Mouse (Mus musculus) gastrocnemius, adult 2 months (tissue): ENCODE results near the gene Rpl10a. TPM values are rescaled to one million over a fixed set of nuclear protein-coding genes. Genes with fewer than 3 reads are reported as not detected.

Experiments
- DNase-seq: peaks from one replicate; pipeline ENCODE4 v3.0.0; 2022
- H3K27ac ChIP-seq: fragments of 200-600 bp; 2 replicates; pipeline ENCODE4 v1.8.1; 2022; ENCODE audit warnings: mild to moderate bottlenecking
- H3K4me3 ChIP-seq: fragments of 200-600 bp; 2 replicates; pipeline ENCODE4 v1.8.1; 2022; ENCODE audit warnings: mild to moderate bottlenecking, moderate library complexity
- CTCF ChIP-seq: fragments of 200-600 bp; IDR thresholded peaks from 2 replicates; pipeline ENCODE4 v1.8.1; 2022; ENCODE audit warnings: antibody characterized with exemption, mild to moderate bottlenecking, moderate library complexity
- intact Hi-C: fragments of 180-260 bp; cut with DNase I; formaldehyde crosslinking; loops from one replicate; pipeline ENCODE4 v1.15.1; 2025
- long read RNA-seq, 2 experiments: library from polyadenylated mRNA; stranded (forward); transcript quantifications; one replicate each; pipeline ENCODE4 v2.0.0; 2021
- total RNA-seq, 2 experiments: library from RNA; stranded (reverse); gene quantifications; 2 replicates each; pipeline ENCODE4 v1.2.3; 2021

The Rpl10a gene
- 100 to 1,000 TPM; 382 to 410 TPM for total RNA-seq
- long read RNA-seq, experiment 1, transcript Rpl10a-201 (6 exons, 830 nt): major isoform, 187 of 199 reads
- long read RNA-seq, experiment 1, partial matches to known transcripts: 0 of 199 reads
- long read RNA-seq, experiment 1, other reads (novel, unspliced or antisense): 3 of 199 reads
- long read RNA-seq, experiment 2, transcript Rpl10a-201 (6 exons, 830 nt): major isoform, 207 of 219 reads
- long read RNA-seq, experiment 2, transcript Rpl10a-212 (6 exons, 729 nt): minor isoform, 8 of 219 reads
- long read RNA-seq, experiment 2, partial matches to known transcripts: 1 of 219 reads
- long read RNA-seq, experiment 2, other reads (novel, unspliced or antisense): 1 of 219 reads

- intact Hi-C loops: loop anchor here (1.0 to 5.0 kb wide), 2 partner anchors 39 to 101 kb away; no protein-coding TSS in a partner anchor
- peak; percentile 94 for TF ChIP-seq CTCF
- Histone ChIP-seq H3K4me3 (peak within 1 kb of the TSS; percentile 86), H3K27ac (peak within 1 kb of the TSS; percentile 88)
- peak; percentile 98 for DNase-seq
Measured at GRCm38 (mm10) chr17:28328366-28328928, at the start of gene Rpl10a. Gene Rpl10a (plus strand): TSS chr17:28328471.

- no peak for DNase-seq
- Histone ChIP-seq H3K4me3 (no peak overlapping the region), H3K27ac (peak overlapping the region; percentile 88)
- TF ChIP-seq CTCF: no peak
- intact Hi-C loops: loop anchor here (5.0 kb wide), 1 partner anchor 42 kb away; no protein-coding TSS in a partner anchor
Measured at GRCm38 (mm10) chr17:28279236-28279635, 49.0 kb upstream of the Rpl10a start.

- DNase-seq: peak; percentile 92
- peak overlapping the region; percentile 21; the same call in 1 of the 2 replicates for H3K4me3 ChIP-seq
- H3K27ac ChIP-seq: peak overlapping the region; percentile 88
- intact Hi-C loops: loop anchor here (5.0 kb wide), 1 partner anchor 43 kb away; no protein-coding TSS in a partner anchor
- no peak for TF ChIP-seq CTCF
Measured at GRCm38 (mm10) chr17:28279780-28280422, 48.4 kb upstream of the Rpl10a start.

- Histone ChIP-seq H3K4me3 (peak overlapping the region; percentile 21; the same call in 1 of the 2 replicates), H3K27ac (peak overlapping the region; percentile 88)
- no peak for TF ChIP-seq CTCF
- no peak for DNase-seq
- intact Hi-C loops: no loop called here
Measured at GRCm38 (mm10) chr17:28280423-28280800, 47.9 kb upstream of the Rpl10a start.

GRCm38 (mm10) chr17:28280831-28281377 is 47.4 kb upstream of the Rpl10a start:
- DNase-seq: peak; percentile 72
- no peak for TF ChIP-seq CTCF
- intact Hi-C loops: no loop called here
- H3K4me3 ChIP-seq: no peak overlapping the region
- peak overlapping the region; percentile 88 for H3K27ac ChIP-seq

- no peak for TF ChIP-seq CTCF
- intact Hi-C loops: no loop called here
- no peak for DNase-seq
- Histone ChIP-seq H3K4me3 (no peak overlapping the region), H3K27ac (no peak overlapping the region)
Measured at GRCm38 (mm10) chr17:28281866-28282441, 46.3 kb upstream of the Rpl10a start.

GRCm38 (mm10) chr17:28283199-28283598 is 45.1 kb upstream of the Rpl10a start:
- H3K4me3 ChIP-seq: no peak overlapping the region
- DNase-seq: no peak
- H3K27ac ChIP-seq: no peak overlapping the region
- TF ChIP-seq CTCF: no peak
- intact Hi-C loops: no loop called here

GRCm38 (mm10) chr17:28286133-28286532 is 42.1 kb upstream of the Rpl10a start:
- Histone ChIP-seq H3K27ac (peak overlapping the region; percentile 24; the same call in 1 of the 2 replicates), H3K4me3 (no peak overlapping the region)
- TF ChIP-seq CTCF: no peak
- DNase-seq: no peak
- intact Hi-C loops: no loop called here

GRCm38 (mm10) chr17:28286964-28287363 is 41.3 kb upstream of the Rpl10a start:
- no peak overlapping the region for H3K4me3 ChIP-seq
- peak; percentile 50 for DNase-seq
- TF ChIP-seq CTCF: no peak
- intact Hi-C loops: no loop called here
- H3K27ac ChIP-seq: peak overlapping the region; percentile 43; the same call in 1 of the 2 replicates

- peak overlapping the region; percentile 12; the same call in 1 of the 2 replicates for H3K27ac ChIP-seq
- no peak for DNase-seq
Measured at GRCm38 (mm10) chr17:28287578-28287977, 40.7 kb upstream of the Rpl10a start.

GRCm38 (mm10) chr17:28287980-28288379 is 40.3 kb upstream of the Rpl10a start:
- intact Hi-C loops: no loop called here
- Histone ChIP-seq H3K27ac (peak overlapping the region; percentile 12; the same call in 1 of the 2 replicates), H3K4me3 (no peak overlapping the region)
- DNase-seq: no peak
- peak; percentile 48 for TF ChIP-seq CTCF

More at GRCm38 (mm10) chr17:28287578-28287977, 40.7 kb upstream of the Rpl10a start:
- H3K4me3 ChIP-seq: no peak overlapping the region
- TF ChIP-seq CTCF: no peak
- intact Hi-C loops: no loop called here

- Histone ChIP-seq H3K27ac (peak overlapping the region; percentile 6; the same call in 1 of the 2 replicates), H3K4me3 (no peak overlapping the region)
- TF ChIP-seq CTCF: no peak
- DNase-seq: peak; percentile 75
- intact Hi-C loops: no loop called here
Measured at GRCm38 (mm10) chr17:28290262-28290661, 38.0 kb upstream of the Rpl10a start.
